Mouse (Mus musculus) G1E (cell line): ENCODE results near the gene Grm6.

ENCODE experiments used
- CTCF ChIP-seq: IDR thresholded peaks from 2 replicates; pipeline ENCODE4 v1.5.1; 2012; ENCODE audit warnings: low read depth, low read length, inconsistent platforms, mixed read lengths
- GATA1 ChIP-seq: IDR thresholded peaks from 2 replicates; pipeline ENCODE4 v1.6.1; 2012; ENCODE audit warnings: borderline replicate concordance, low read length, inconsistent platforms, mixed read lengths
- TAL1 ChIP-seq: conservative IDR thresholded peaks from 2 replicates; pipeline ENCODE4 v1.6.1; 2012; ENCODE audit warnings: low read depth, low read length, inconsistent platforms, mixed read lengths

DNA sequence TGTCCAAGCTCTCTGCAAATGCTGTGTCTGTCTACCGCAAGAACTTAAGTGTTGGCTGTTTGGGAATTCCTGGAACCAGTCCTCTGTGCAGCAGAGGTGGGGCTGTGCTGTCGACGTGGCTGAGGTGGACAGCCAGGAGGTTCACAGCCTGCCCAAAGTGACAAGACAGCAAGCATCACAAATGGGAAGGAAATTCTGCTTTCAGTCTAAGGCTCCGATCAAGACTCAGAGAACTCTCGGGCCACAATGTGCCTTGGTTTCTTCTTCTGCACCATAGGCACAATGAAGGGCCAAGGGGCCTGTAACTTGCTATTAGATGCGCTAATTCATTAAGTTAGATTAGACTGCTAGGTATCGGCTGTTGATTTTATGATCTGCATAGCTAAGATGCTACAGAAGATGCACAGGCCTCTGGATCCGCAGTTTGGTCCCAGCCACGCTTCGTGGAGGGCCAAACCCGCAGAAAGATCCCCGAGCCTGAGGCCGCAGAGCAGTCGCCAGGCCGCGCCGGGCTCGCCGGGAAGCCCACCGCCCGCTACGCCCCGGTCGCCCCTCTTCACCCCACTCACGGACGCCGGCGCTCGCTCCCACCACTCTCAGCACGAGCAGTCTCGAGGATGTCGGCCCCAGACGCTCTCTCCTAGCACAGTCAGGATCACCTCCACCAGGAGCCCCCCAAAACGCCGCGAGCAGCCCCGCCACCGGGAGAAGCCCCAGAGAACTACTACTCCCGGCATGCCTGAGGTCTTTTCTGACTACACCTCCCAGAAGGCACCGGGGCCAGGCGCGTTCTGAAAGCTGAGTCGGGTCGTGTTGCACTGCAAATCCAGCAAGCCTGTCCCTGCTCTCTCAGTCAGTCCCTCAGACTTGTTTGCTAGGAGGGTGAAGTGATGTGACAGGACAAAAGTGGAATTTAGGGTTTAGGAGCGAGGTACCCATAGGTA is 23.2 kb upstream of the Grm6 start, which contains the start of gene Zfp354c:
- TF ChIP-seq CTCF (no peak), GATA1 (no peak), TAL1 (no peak)
